Mouse (Mus musculus) C2C12 (cell line): ENCODE measurements at regions not wholly inside any gene's neighbourhood (a gene's known extent, or its start where the extent isn't known, plus 50 kb on each side); places are given as distances from the start of the nearest gene placed in this dataset.

Source experiments
- CEBPB ChIP-seq: IDR thresholded peaks from one replicate; pipeline ENCODE4 v1.6.1; 2011; ENCODE audit warnings: low read depth, mild to moderate bottlenecking, control low read depth, moderate library complexity
- CTCF ChIP-seq: IDR thresholded peaks from one replicate; pipeline ENCODE4 v1.5.1; 2011; ENCODE audit not compliant: control insufficient read depth, insufficient read depth, insufficient read length
- FOSL1 ChIP-seq: IDR thresholded peaks from one replicate; pipeline ENCODE4 v1.8.0; 2011; ENCODE audit warnings: mild to moderate bottlenecking, low read length; ENCODE audit not compliant: poor library complexity, insufficient read depth, severe bottlenecking
- MAX ChIP-seq: IDR thresholded peaks from one replicate; pipeline ENCODE4 v1.6.1; 2011; ENCODE audit warnings: mild to moderate bottlenecking, control low read depth
- MYOD1 ChIP-seq: IDR thresholded peaks from one replicate; pipeline ENCODE4 v1.6.1; 2011; ENCODE audit warnings: low read depth; ENCODE audit not compliant: control insufficient read depth, insufficient read length
- MYOG ChIP-seq: IDR thresholded peaks from one replicate; pipeline ENCODE4 v1.6.1; 2011; ENCODE audit not compliant: control insufficient read depth, insufficient read length; ENCODE audit errors: extremely low read depth

- TF ChIP-seq CTCF (no peak), MYOD1 (no peak), MYOG (no peak), FOSL1 (no peak), CEBPB (no peak), MAX (no peak)
These were observed 120.6 kb downstream of the Qpct start for GRCm38 (mm10) chr17:79172328-79172727.
